In the genomic region with DNA sequence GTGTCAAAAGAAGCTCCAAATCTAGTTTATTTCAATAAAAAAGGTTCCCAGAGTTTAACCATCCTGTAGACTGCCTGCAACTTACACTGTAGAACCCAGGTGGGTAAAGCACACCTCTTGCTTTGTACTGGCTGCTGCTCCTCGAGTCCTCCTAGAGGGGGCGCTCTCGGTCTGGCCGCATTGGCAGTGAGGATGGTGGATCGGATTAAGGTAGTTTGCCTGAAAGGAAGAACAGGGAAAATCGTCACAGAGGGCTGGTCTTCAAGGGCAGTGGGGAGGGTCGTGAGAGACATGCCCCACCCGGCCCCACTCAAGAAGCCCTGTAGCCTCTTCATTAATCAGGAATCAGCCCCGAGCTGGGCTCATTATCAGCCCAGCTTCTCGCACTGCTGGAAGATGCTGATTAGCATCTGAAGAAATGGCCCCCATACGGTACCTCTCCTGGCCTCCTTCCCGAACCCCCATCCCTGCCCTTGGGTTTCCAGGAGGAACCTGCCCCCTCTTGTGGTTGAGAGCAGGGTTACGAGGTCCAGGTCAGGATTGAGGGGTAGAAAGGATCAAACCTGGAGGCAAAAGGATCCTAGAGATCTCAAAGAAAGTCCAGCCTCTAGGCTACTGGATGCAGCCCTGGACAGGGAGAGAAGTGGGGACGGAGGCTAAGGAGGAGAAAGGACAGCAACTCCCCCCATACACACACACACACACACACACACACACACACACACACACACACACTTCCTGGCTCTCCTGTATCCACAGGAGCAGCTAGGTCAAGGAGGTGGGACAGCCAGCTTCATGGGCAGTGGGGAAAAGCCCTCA, we compare ENCODE assay signal across 7 mouse cellular contexts. TPM values are rescaled to one million over a fixed set of nuclear protein-coding genes. Genes with fewer than 3 reads are reported as not detected.
DNase-seq lines count a peak whose midpoint lies in the region; ATAC-seq and TF ChIP-seq lines count a peak whose summit lies in the region.

No protein-coding gene starts in this region.

- TF ChIP-seq POLR2A in bone marrow macrophage, adult 2 months (IDR thresholded peaks at IDR 0.05; ENCODE audit: borderline replicate concordance, low read depth, low read length) = no peak

- peaks cover 3% of the 10 kb centered on the region for H3K27me3 ChIP-seq in kidney, postnatal 0 days (ENCODE audit: insufficient read depth, low read length)
- H3K27me3 ChIP-seq in hindbrain, embryonic 14.5 days (ENCODE audit: control insufficient read depth, insufficient read depth, low read length) = peaks cover 11% of the 10 kb centered on the region
- H3K27me3 ChIP-seq in neural tube, embryonic 12.5 days (replicated peaks) = peaks cover 15% of the 10 kb centered on the region

- no peak overlapping the region for H3K27ac ChIP-seq in kidney, postnatal 0 days
- H3K27ac ChIP-seq in bone marrow macrophage, adult 2 months (ENCODE audit: insufficient read depth, low read depth, low read length) = no peak overlapping the region
- 0 out of 2 replicates have a peak overlapping the region, but pooled peaks have one; percentile 28 for H3K27ac ChIP-seq in hindbrain, embryonic 14.5 days
- H3K27ac ChIP-seq in neural tube, embryonic 12.5 days = peak overlapping the region; percentile 79; the same call in 1 of the 2 replicates

- no peak overlapping the region for H3K4me2 ChIP-seq in kidney, postnatal 0 days (ENCODE audit: low read length)
- peak overlapping the region; percentile 7; the same call in 1 of the 2 replicates for H3K4me2 ChIP-seq in hindbrain, embryonic 14.5 days (replicated peaks)
- peak overlapping the region; percentile 63 for H3K4me2 ChIP-seq in neural tube, embryonic 12.5 days (replicated peaks)

- peaks cover 19% of the 10 kb centered on the region for H3K4me1 ChIP-seq in kidney, postnatal 0 days (replicated peaks; ENCODE audit: insufficient read depth, low read length)
- H3K4me1 ChIP-seq in bone marrow macrophage, adult 2 months (ENCODE audit: control insufficient read depth, insufficient read depth, low read length) = no peaks in the 10 kb centered on the region
- peaks cover 44% of the 10 kb centered on the region for H3K4me1 ChIP-seq in hindbrain, embryonic 14.5 days (replicated peaks; ENCODE audit: control insufficient read depth, insufficient read depth, low read length)
- H3K4me1 ChIP-seq in neural tube, embryonic 12.5 days = peaks cover 69% of the 10 kb centered on the region

- H3K36me3 ChIP-seq in kidney, postnatal 0 days (ENCODE audit: insufficient read depth, low read length) = no peaks in the 10 kb centered on the region
- no peaks in the 10 kb centered on the region for H3K36me3 ChIP-seq in hindbrain, embryonic 14.5 days (replicated peaks; ENCODE audit: control insufficient read depth, insufficient read depth)
- no peaks in the 10 kb centered on the region for H3K36me3 ChIP-seq in neural tube, embryonic 12.5 days

- DNase-seq in kidney, postnatal 0 days (ENCODE audit: low spot score) = peak; percentile 39
- DNase-seq in kidney, postnatal 10 days = no peak
- no peak for DNase-seq in hindbrain, embryonic 14.5 days (ENCODE audit: low spot score)
- no peak for DNase-seq in urinary bladder, postnatal 14 days (ENCODE audit: low spot score)
- DNase-seq in ovary, postnatal 10 days (ENCODE audit: low spot score) = no peak

- no peaks in the 10 kb centered on the region for H3K9me3 ChIP-seq in kidney, postnatal 0 days (replicated peaks; ENCODE audit: low read length)
- H3K9me3 ChIP-seq in hindbrain, embryonic 14.5 days (ENCODE audit: control insufficient read depth, low read length) = no peaks in the 10 kb centered on the region
- no peaks in the 10 kb centered on the region for H3K9me3 ChIP-seq in neural tube, embryonic 12.5 days

- no peak for ATAC-seq in kidney, postnatal 0 days (replicated peaks; ENCODE audit: low FRiP score, low read depth)
- no peak for ATAC-seq in hindbrain, embryonic 14.5 days (ENCODE audit: low FRiP score)
- no peak for ATAC-seq in neural tube, embryonic 12.5 days (ENCODE audit: low FRiP score, low read depth)

- H3K9ac ChIP-seq in kidney, postnatal 0 days (ENCODE audit: low read depth, low read length) = no peak overlapping the region
- no peak overlapping the region for H3K9ac ChIP-seq in hindbrain, embryonic 14.5 days
- H3K9ac ChIP-seq in neural tube, embryonic 12.5 days = peak overlapping the region; percentile 29; the same call in 1 of the 2 replicates

- H3K4me3 ChIP-seq in kidney, postnatal 0 days (replicated peaks; ENCODE audit: low read depth, low read length) = no peak overlapping the region
- H3K4me3 ChIP-seq in bone marrow macrophage, adult 2 months (ENCODE audit: insufficient read depth, low read length) = no peak overlapping the region
- no peak overlapping the region for H3K4me3 ChIP-seq in hindbrain, embryonic 14.5 days (replicated peaks; ENCODE audit: low read length)
- H3K4me3 ChIP-seq in neural tube, embryonic 12.5 days = no peak overlapping the region

- WGBS in kidney, postnatal 0 days = 15% methylated on average over 14 of the region's 14 CpGs
- 8% methylated on average over 14 of the region's 14 CpGs for WGBS in hindbrain, embryonic 14.5 days
- WGBS in neural tube, embryonic 12.5 days = 7% methylated on average over 14 of the region's 14 CpGs

- peak; percentile 54 for TF ChIP-seq CTCF in kidney, postnatal 0 days (IDR thresholded peaks at IDR 0.05; ENCODE audit: low read depth)
- TF ChIP-seq CTCF in bone marrow macrophage, adult 2 months (IDR thresholded peaks at IDR 0.05; ENCODE audit: low read depth, low read length) = peak; percentile 32

RNA-seq across cellular contexts. Expression of a gene that starts 6.7 kb away (rescaled TPM):
- 0.40 and 0.45 TPM in 2 replicates for polyA plus RNA-seq in kidney, postnatal 0 days (2015; fragmentation: Nextera tagmentation; extraction: Ambion mirVana)
- not detected in 2 replicates for polyA plus RNA-seq in bone marrow macrophage, adult 2 months (2012; ENCODE audit: insufficient read depth, insufficient read length, missing spikeins)
- 4.9 and 5.0 TPM in 2 replicates for polyA plus RNA-seq in hindbrain, embryonic 14.5 days (2014; fragmentation: Nextera tagmentation; extraction: Ambion mirVana)
- polyA plus RNA-seq in neural tube, embryonic 12.5 days (2016; fragmentation: Nextera tagmentation; extraction: Ambion mirVana) = 22.1 and 24.3 TPM in 2 replicates

RNA-seq across cellular contexts. Expression of a gene that starts 21.2 kb away (rescaled TPM):
- polyA plus RNA-seq in kidney, postnatal 0 days (2015; fragmentation: Nextera tagmentation; extraction: Ambion mirVana) = 69.5 and 72.5 TPM in 2 replicates
- polyA plus RNA-seq in bone marrow macrophage, adult 2 months (2012; ENCODE audit: insufficient read depth, insufficient read length, missing spikeins) = 79.2 and 89.6 TPM in 2 replicates
- polyA plus RNA-seq in hindbrain, embryonic 14.5 days (2014; fragmentation: Nextera tagmentation; extraction: Ambion mirVana) = 53.1 and 65.0 TPM in 2 replicates
- 69.9 and 83.5 TPM in 2 replicates for polyA plus RNA-seq in neural tube, embryonic 12.5 days (2016; fragmentation: Nextera tagmentation; extraction: Ambion mirVana)

RNA-seq across cellular contexts. Expression of a gene that starts 22.2 kb away (rescaled TPM):
- 37.1 and 38.3 TPM in 2 replicates for polyA plus RNA-seq in kidney, postnatal 0 days (2015; fragmentation: Nextera tagmentation; extraction: Ambion mirVana)
- 0.95 and 1.3 TPM in 2 replicates for polyA plus RNA-seq in bone marrow macrophage, adult 2 months (2012; ENCODE audit: insufficient read depth, insufficient read length, missing spikeins)
- polyA plus RNA-seq in hindbrain, embryonic 14.5 days (2014; fragmentation: Nextera tagmentation; extraction: Ambion mirVana) = 49.2 and 55.0 TPM in 2 replicates
- 43.6 and 43.7 TPM in 2 replicates for polyA plus RNA-seq in neural tube, embryonic 12.5 days (2016; fragmentation: Nextera tagmentation; extraction: Ambion mirVana)

RNA-seq across cellular contexts. Expression of a gene that starts 22.4 kb away (rescaled TPM):
- 0.61 and 1.3 TPM in 2 replicates for polyA plus RNA-seq in kidney, postnatal 0 days (2015; fragmentation: Nextera tagmentation; extraction: Ambion mirVana)
- not detected in 2 replicates for polyA plus RNA-seq in bone marrow macrophage, adult 2 months (2012; ENCODE audit: insufficient read depth, insufficient read length, missing spikeins)
- polyA plus RNA-seq in hindbrain, embryonic 14.5 days (2014; fragmentation: Nextera tagmentation; extraction: Ambion mirVana) = 37.5 and 40.3 TPM in 2 replicates
- 28.9 and 30.4 TPM in 2 replicates for polyA plus RNA-seq in neural tube, embryonic 12.5 days (2016; fragmentation: Nextera tagmentation; extraction: Ambion mirVana)

RNA-seq across cellular contexts. Expression of a gene that starts 49.3 kb away (rescaled TPM):
- 35.0 and 42.6 TPM in 2 replicates for polyA plus RNA-seq in kidney, postnatal 0 days (2015; fragmentation: Nextera tagmentation; extraction: Ambion mirVana)
- 0.33 TPM in 1 of 2 replicates, not detected in the other for polyA plus RNA-seq in bone marrow macrophage, adult 2 months (2012; ENCODE audit: insufficient read depth, insufficient read length, missing spikeins)
- polyA plus RNA-seq in hindbrain, embryonic 14.5 days (2014; fragmentation: Nextera tagmentation; extraction: Ambion mirVana) = 22.6 and 25.9 TPM in 2 replicates
- polyA plus RNA-seq in neural tube, embryonic 12.5 days (2016; fragmentation: Nextera tagmentation; extraction: Ambion mirVana) = 49.0 and 50.6 TPM in 2 replicates

Comparison
In these comparisons a context has a peak if more than half of its experiments do, and no peak if none do; other contexts are left out.
1. H3K27ac ChIP-seq: peak in hindbrain, embryonic 14.5 days (single experiment) and neural tube, embryonic 12.5 days (single experiment); none in kidney, postnatal 0 days (single experiment) and bone marrow macrophage, adult 2 months (single experiment).
2. RNA of a gene that starts 22.2 kb away (polyA plus RNA-seq): 49.2 to 55.0 TPM in hindbrain, embryonic 14.5 days, 43.6 to 43.7 TPM in neural tube, embryonic 12.5 days and 37.1 to 38.3 TPM in kidney, postnatal 0 days; 0.95 to 1.3 TPM in bone marrow macrophage, adult 2 months; every median in the first group is over 10 times any median in the second.